Mouse (Mus musculus): ENCODE data around the gene Kctd21.

DNA sequence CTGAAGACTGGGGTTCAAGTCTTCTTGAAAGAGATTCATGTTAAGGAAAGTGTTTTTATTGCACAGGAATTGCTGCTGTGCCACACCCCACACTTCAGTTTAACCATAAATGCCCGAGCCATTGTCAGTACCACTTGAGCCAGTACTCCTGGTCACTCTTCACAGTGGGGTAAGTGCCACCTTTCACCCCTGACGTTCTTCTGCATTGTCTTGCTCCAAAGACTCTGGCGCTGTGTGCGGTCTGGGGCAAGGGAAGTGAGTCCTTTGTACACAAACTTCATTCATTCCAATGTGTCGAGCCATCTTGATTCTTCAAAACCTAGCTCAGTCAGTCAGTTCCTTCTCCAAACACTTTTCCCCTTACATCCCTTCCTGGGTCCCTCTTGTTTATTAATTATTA lies 28.0 kb downstream of the Kctd21 start:
- TF ChIP-seq CTCF (IDR thresholded peaks at IDR 0.05; ENCODE audit: low read depth, low read length) (no peak), POLR2AphosphoS5 (IDR thresholded peaks at IDR 0.05; ENCODE audit: insufficient replicate concordance, low read depth, low read length) (no peak), GATA1 (IDR thresholded peaks at IDR 0.05; ENCODE audit: borderline replicate concordance, low read length) (no peak), TAL1 (conservative IDR thresholded peaks at IDR 0.05; ENCODE audit: low read depth, low read length) (no peak), GATA2 (IDR thresholded peaks at IDR 0.05; ENCODE audit: borderline replicate concordance, low read depth, low read length) (no peak)

Measured in G1E (cell line).